Mouse (Mus musculus) myocyte (in vitro differentiated cells): ENCODE results near the gene Fgf12. TPM values are rescaled to one million over a fixed set of nuclear protein-coding genes. Genes with fewer than 3 reads are reported as not detected.

Source experiments
- H3K27me3 ChIP-seq: one replicate; pipeline ENCODE4 v1.6.1; 2011; ENCODE audit not compliant: control insufficient read depth, insufficient read depth, insufficient read length
- H3K36me3 ChIP-seq: one replicate; pipeline ENCODE4 v1.6.1; 2011; ENCODE audit not compliant: control insufficient read depth, insufficient read depth
- H3K4me2 ChIP-seq: one replicate; pipeline ENCODE4 v1.6.1; 2011; ENCODE audit warnings: low read depth, control low read depth
- H3K4me3 ChIP-seq: one replicate; pipeline ENCODE4 v1.5.1; 2011; ENCODE audit warnings: mild to moderate bottlenecking, control low read depth, moderate library complexity
- H3K79me2 ChIP-seq: one replicate; pipeline ENCODE4 v1.6.1; 2011; ENCODE audit not compliant: control insufficient read depth, insufficient read depth
- H3ac ChIP-seq: one replicate; pipeline ENCODE4 v1.6.1; 2011; ENCODE audit not compliant: control insufficient read depth, insufficient read length
- CEBPB ChIP-seq: IDR thresholded peaks from 2 replicates; pipeline ENCODE4 v1.6.1; 2011; ENCODE audit warnings: mild to moderate bottlenecking, moderate library complexity; ENCODE audit not compliant: poor library complexity, insufficient read depth, severe bottlenecking
- E2F4 ChIP-seq: IDR thresholded peaks from one replicate; pipeline ENCODE4 v1.6.1; 2011; ENCODE audit warnings: mild to moderate bottlenecking, control low read depth, moderate library complexity; ENCODE audit not compliant: insufficient read depth
- MAX ChIP-seq: IDR thresholded peaks from one replicate; pipeline ENCODE4 v1.6.1; 2011; ENCODE audit warnings: low read depth, mild to moderate bottlenecking, control low read depth
- MYOD1 ChIP-seq, 3 experiments: IDR thresholded peaks; one replicate each; pipeline ENCODE4 v1.6.1; 2011; ENCODE audit warnings: control low read depth in 2 of 3, low read depth in 2 of 3, mild to moderate bottlenecking in 2 of 3, moderate library complexity in 1 of 3; ENCODE audit not compliant: insufficient read length in 2 of 3, control insufficient read depth in 1 of 3
- MYOG ChIP-seq, 3 experiments: IDR thresholded peaks; one replicate each; pipeline ENCODE4 v1.6.1; 2011; ENCODE audit warnings: control low read depth in 2 of 3, low read depth in 2 of 3, mild to moderate bottlenecking in 2 of 3; ENCODE audit not compliant: insufficient read length in 2 of 3, control insufficient read depth in 1 of 3, insufficient read depth in 1 of 3
- POLR2A ChIP-seq: IDR thresholded peaks from one replicate; pipeline ENCODE4 v1.6.1; 2011; ENCODE audit warnings: low read depth, mild to moderate bottlenecking, control low read depth, moderate library complexity; ENCODE audit not compliant: insufficient read length
- POLR2AphosphoS2 ChIP-seq: IDR thresholded peaks from one replicate; pipeline ENCODE4 v1.6.1; 2011; ENCODE audit warnings: low read depth, control low read depth; ENCODE audit not compliant: insufficient read length
- REST ChIP-seq: IDR thresholded peaks from one replicate; pipeline ENCODE4 v1.6.1; 2011; ENCODE audit warnings: mild to moderate bottlenecking, control low read depth, moderate library complexity; ENCODE audit not compliant: insufficient read depth, insufficient read length
- SRF ChIP-seq: IDR thresholded peaks from one replicate; pipeline ENCODE4 v1.6.1; 2011; ENCODE audit warnings: low read depth; ENCODE audit not compliant: control insufficient read depth, insufficient read length
- TCF12 ChIP-seq: IDR thresholded peaks from one replicate; pipeline ENCODE4 v1.6.1; 2011; ENCODE audit warnings: mild to moderate bottlenecking, control low read depth; ENCODE audit not compliant: poor library complexity, insufficient read depth, severe bottlenecking
- TCF3 ChIP-seq: IDR thresholded peaks from one replicate; pipeline ENCODE4 v1.6.1; 2011; ENCODE audit warnings: low read depth, control low read depth; ENCODE audit not compliant: insufficient read length
- USF1 ChIP-seq: IDR thresholded peaks from one replicate; pipeline ENCODE4 v1.6.1; 2011; ENCODE audit warnings: low read depth, mild to moderate bottlenecking, control low read depth, moderate library complexity
- polyA plus RNA-seq: library from polyadenylated mRNA; unstranded; fragments of >200 nt; fragmentation: generic; extraction: Trizol; gene quantifications from one replicate; pipeline ENCODE4 v1.2.1, GENCODE M21; 2012; ENCODE audit warnings: missing spikeins

The Fgf12 gene
- polyA plus RNA-seq, 1 experiment: not detected

GRCm38 (mm10) chr16:28603155-28603554, 149.7 kb downstream of the Fgf12 start:
- no peak overlapping the region for H3K4me3 ChIP-seq
- H3K36me3 ChIP-seq: no peaks in the 10 kb centered on the region
- no peaks in the 10 kb centered on the region for H3K79me2 ChIP-seq
- H3K27me3 ChIP-seq: no peaks in the 10 kb centered on the region
- H3ac ChIP-seq: no peak overlapping the region
- H3K4me2 ChIP-seq: no peak overlapping the region
- no peak for TF ChIP-seq REST
- no peak for TF ChIP-seq TCF12
- no peak for TF ChIP-seq POLR2A
- TF ChIP-seq MYOG (IDR thresholded peaks at IDR 0.05; ENCODE audit: control insufficient read depth in 1 of 3, insufficient read depth in 1 of 3, insufficient read length in 2 of 3, low read depth in 2 of 3): no peak
- no peak for TF ChIP-seq TCF3
- TF ChIP-seq MAX: no peak
- TF ChIP-seq POLR2AphosphoS2: no peak
- TF ChIP-seq USF1: no peak

- Histone ChIP-seq H3ac (no peak overlapping the region), H3K4me3 (no peak overlapping the region), H3K79me2 (no peaks in the 10 kb centered on the region), H3K4me2 (no peak overlapping the region), H3K36me3 (no peaks in the 10 kb centered on the region), H3K27me3 (no peaks in the 10 kb centered on the region)
- TF ChIP-seq MYOD1 (IDR thresholded peaks at IDR 0.05; ENCODE audit: control insufficient read depth in 1 of 3, insufficient read length in 2 of 3, low read depth in 2 of 3) (no peak), E2F4 (no peak), SRF (no peak), USF1 (no peak), TCF3 (no peak), MAX (no peak), MYOG (IDR thresholded peaks at IDR 0.05; ENCODE audit: control insufficient read depth in 1 of 3, insufficient read depth in 1 of 3, insufficient read length in 2 of 3, low read depth in 2 of 3) (no peak), POLR2A (no peak), REST (no peak), CEBPB (no peak), TCF12 (no peak), POLR2AphosphoS2 (no peak)
Measured at GRCm38 (mm10) chr16:28601723-28602122, 151.1 kb downstream of the Fgf12 start.

GRCm38 (mm10) chr16:28596112-28596511, 156.8 kb downstream of the Fgf12 start:
- no peaks in the 10 kb centered on the region for H3K79me2 ChIP-seq
- no peak overlapping the region for H3ac ChIP-seq
- no peak overlapping the region for H3K4me3 ChIP-seq
- H3K4me2 ChIP-seq: no peak overlapping the region
- no peak for TF ChIP-seq SRF
- no peak for TF ChIP-seq REST
- TF ChIP-seq POLR2AphosphoS2: no peak
- TF ChIP-seq MYOG (IDR thresholded peaks at IDR 0.05; ENCODE audit: control insufficient read depth in 1 of 3, insufficient read depth in 1 of 3, insufficient read length in 2 of 3, low read depth in 2 of 3): no peak
- TF ChIP-seq USF1: no peak
- no peak for TF ChIP-seq CEBPB
- no peak for TF ChIP-seq TCF3
- no peak for TF ChIP-seq E2F4
- TF ChIP-seq POLR2A: no peak
- TF ChIP-seq MAX: no peak
- TF ChIP-seq TCF12: no peak
- no peak for TF ChIP-seq MYOD1 (IDR thresholded peaks at IDR 0.05; ENCODE audit: control insufficient read depth in 1 of 3, insufficient read length in 2 of 3, low read depth in 2 of 3)
- no peaks in the 10 kb centered on the region for H3K36me3 ChIP-seq
- no peaks in the 10 kb centered on the region for H3K27me3 ChIP-seq

GRCm38 (mm10) chr16:28593075-28593915, 159.6 kb downstream of the Fgf12 start:
- no peak overlapping the region for H3ac ChIP-seq
- H3K27me3 ChIP-seq: no peaks in the 10 kb centered on the region
- TF ChIP-seq SRF (no peak), MYOD1 (IDR thresholded peaks at IDR 0.05; ENCODE audit: control insufficient read depth in 1 of 3, insufficient read length in 2 of 3, low read depth in 2 of 3) (no peak), MAX (no peak), E2F4 (no peak), TCF12 (no peak), CEBPB (no peak), POLR2AphosphoS2 (no peak), TCF3 (no peak), REST (no peak), USF1 (no peak)
- no peaks in the 10 kb centered on the region for H3K79me2 ChIP-seq
- no peak overlapping the region for H3K4me3 ChIP-seq
- no peaks in the 10 kb centered on the region for H3K36me3 ChIP-seq
- no peak overlapping the region for H3K4me2 ChIP-seq
